Mouse (Mus musculus) 3T3-L1 (cell line): ENCODE results near the gene Als2cl.

ENCODE experiments used
- DNase-seq: peaks from one replicate; pipeline ENCODE4 v3.0.0-alpha.2; 2015; ENCODE audit warnings: low read depth, low spot score

The Als2cl gene

GRCm38 (mm10) chr9:110879191-110879920 lies at the start of gene Als2cl:
Als2cl (plus strand) TSS chr9:110879870.
- DNase-seq: no peak

GRCm38 (mm10) chr9:110833021-110833420 lies 46.6 kb upstream of the Als2cl start:
- DNase-seq: peak; percentile 11

- DNase-seq: no peak
These were observed 45.3 kb upstream of the Als2cl start, which contains the start of gene Prss45 for GRCm38 (mm10) chr9:110834411-110834810. Prss45 (plus strand) TSS chr9:110834588.

GRCm38 (mm10) chr9:110834961-110835360 lies 44.7 kb upstream of the Als2cl start:
- DNase-seq: no peak

GRCm38 (mm10) chr9:110836112-110836511 lies 43.6 kb upstream of the Als2cl start:
- no peak for DNase-seq

- DNase-seq: no peak
These were observed 38.8 kb upstream of the Als2cl start for GRCm38 (mm10) chr9:110840905-110841304.

GRCm38 (mm10) chr9:110841438-110841837 lies 38.2 kb upstream of the Als2cl start:
- no peak for DNase-seq

- no peak for DNase-seq
These were observed 35.5 kb upstream of the Als2cl start, which contains the start of gene Prss46 for GRCm38 (mm10) chr9:110844206-110844605. Prss46 (plus strand) TSS chr9:110844506.

GRCm38 (mm10) chr9:110849162-110849561 lies 30.5 kb upstream of the Als2cl start:
- DNase-seq: peak; percentile 82

- no peak for DNase-seq
These were observed 23.8 kb upstream of the Als2cl start for GRCm38 (mm10) chr9:110855903-110856302.

- DNase-seq: no peak
These were observed 22.8 kb upstream of the Als2cl start for GRCm38 (mm10) chr9:110856920-110857319.

- no peak for DNase-seq
These were observed 21.7 kb upstream of the Als2cl start, which contains the start of gene Prss50 for GRCm38 (mm10) chr9:110857781-110858472. Prss50 (plus strand) TSS chr9:110857967.

GRCm38 (mm10) chr9:110858523-110858922 lies 21.1 kb upstream of the Als2cl start:
- DNase-seq: no peak

- no peak for DNase-seq
These were observed 20.6 kb upstream of the Als2cl start for GRCm38 (mm10) chr9:110858967-110859596.

- peak; percentile 74 for DNase-seq
These were observed 8.6 kb upstream of the Als2cl start for GRCm38 (mm10) chr9:110871030-110871429.

GRCm38 (mm10) chr9:110873681-110874659 lies 5.7 kb upstream of the Als2cl start:
- DNase-seq: no peak

GRCm38 (mm10) chr9:110874660-110875191 lies 4.9 kb upstream of the Als2cl start:
- DNase-seq: no peak

- no peak for DNase-seq
These were observed 4.4 kb upstream of the Als2cl start for GRCm38 (mm10) chr9:110875288-110875695.

GRCm38 (mm10) chr9:110877353-110877752 lies 2.3 kb upstream of the Als2cl start:
- peak; percentile 42 for DNase-seq

- DNase-seq: peak; percentile 47
These were observed 1.8 kb upstream of the Als2cl start for GRCm38 (mm10) chr9:110877888-110878287.
